Mouse (Mus musculus): ENCODE measurements around the gene Poln. TPM values are rescaled to one million over a fixed set of nuclear protein-coding genes. Genes with fewer than 3 reads are reported as not detected.

Gene Poln
- polyA plus RNA-seq (2014; fragmentation: Illumina TruSeq; extraction: RNeasy Lipid Tissue Mini Kit (QIAGEN cat#74804)) = 1.0 TPM

GRCm38 (mm10) chr5:34168950-34169891 is at the start of gene Poln, which contains the start of gene Haus3:
Poln (minus strand) TSS chr5:34169448.
Haus3 (minus strand) TSS chr5:34169527.

GRCm38 (mm10) chr5:34187601-34188316 is 18.5 kb upstream of the Poln start, which contains the start of gene Mxd4:
Mxd4 (minus strand) TSS chr5:34187720.

GRCm38 (mm10) chr5:33995843-33996693 is 173.2 kb downstream of the Poln start, which contains the start of gene Nat8l:
Nat8l (plus strand) TSS chr5:33995984.

DNA sequence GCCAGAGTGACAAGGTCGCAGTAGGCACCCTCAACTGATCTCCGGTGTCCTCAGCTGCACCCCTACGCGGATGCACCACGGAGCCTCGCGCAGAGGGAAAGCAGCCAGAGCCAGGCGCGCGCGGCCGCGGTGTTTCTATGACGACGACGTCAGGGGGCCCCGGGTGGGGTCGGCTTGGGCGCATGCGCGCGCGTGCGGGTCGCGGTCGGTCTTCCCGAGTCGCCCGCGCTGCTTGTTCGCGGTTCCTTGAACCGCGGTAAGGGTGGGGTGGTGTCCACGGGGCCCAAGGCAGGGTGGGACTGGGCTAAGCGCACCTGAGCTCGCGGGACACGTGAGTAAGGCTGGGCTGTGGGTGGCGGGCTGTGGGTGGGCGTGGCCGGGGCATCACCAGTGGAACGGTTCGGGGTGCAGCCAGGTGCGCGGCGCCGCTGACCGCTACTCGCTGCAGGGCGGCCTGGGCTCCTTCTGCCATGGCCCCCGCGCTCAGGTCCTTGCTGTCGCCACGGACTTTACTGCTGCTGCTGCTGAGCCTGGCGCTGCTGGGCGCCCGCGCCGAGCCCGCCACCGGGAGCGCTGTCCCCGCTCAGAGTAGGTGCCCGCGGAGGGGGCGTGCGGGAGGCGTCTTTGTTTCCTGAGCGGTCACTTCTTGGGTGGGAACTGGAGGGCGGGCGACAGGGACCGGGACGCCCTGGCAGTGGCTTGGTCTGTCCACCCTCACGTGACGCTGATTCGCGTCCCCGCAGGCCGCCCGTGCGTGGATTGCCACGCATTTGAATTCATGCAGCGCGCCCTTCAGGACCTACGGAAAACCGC is 185.7 kb downstream of the Poln start, which contains the start of gene Gm1673:
Gm1673 (plus strand) TSS at position 125 of the 813 bp plus-strand sequence.

Other genes with a start within 250 kb of the Poln start
- 5.2 TPM for gene Nelfa, start 233.0 kb downstream of the Poln start, polyA plus RNA-seq (2014; fragmentation: Illumina TruSeq; extraction: RNeasy Lipid Tissue Mini Kit (QIAGEN cat#74804))
- not detected for gene Gm1673, start 186.0 kb downstream of the Poln start, polyA plus RNA-seq (2014; fragmentation: Illumina TruSeq; extraction: RNeasy Lipid Tissue Mini Kit (QIAGEN cat#74804))
- gene Nat8l, start 173.5 kb downstream of the Poln start, polyA plus RNA-seq (2014; fragmentation: Illumina TruSeq; extraction: RNeasy Lipid Tissue Mini Kit (QIAGEN cat#74804)) = 0.11 TPM
- 117 TPM for gene Haus3, start 79 bp upstream of the Poln start, polyA plus RNA-seq (2014; fragmentation: Illumina TruSeq; extraction: RNeasy Lipid Tissue Mini Kit (QIAGEN cat#74804))
- gene Mxd4, start 18.3 kb upstream of the Poln start, polyA plus RNA-seq (2014; fragmentation: Illumina TruSeq; extraction: RNeasy Lipid Tissue Mini Kit (QIAGEN cat#74804)) = 12.6 TPM
- gene Zfyve28, start 119.0 kb upstream of the Poln start, polyA plus RNA-seq (2014; fragmentation: Illumina TruSeq; extraction: RNeasy Lipid Tissue Mini Kit (QIAGEN cat#74804)) = not detected
- not detected for gene Cfap99, start 119.2 kb upstream of the Poln start, polyA plus RNA-seq (2014; fragmentation: Illumina TruSeq; extraction: RNeasy Lipid Tissue Mini Kit (QIAGEN cat#74804))
- 132 TPM for gene Rnf4, start 166.8 kb upstream of the Poln start, polyA plus RNA-seq (2014; fragmentation: Illumina TruSeq; extraction: RNeasy Lipid Tissue Mini Kit (QIAGEN cat#74804))
- 34.0 TPM for gene Fam193a, start 200.5 kb upstream of the Poln start, polyA plus RNA-seq (2014; fragmentation: Illumina TruSeq; extraction: RNeasy Lipid Tissue Mini Kit (QIAGEN cat#74804))